Mouse (Mus musculus) myocyte (in vitro differentiated cells): ENCODE data around the gene Serpinb9b.

Experiments
- CEBPB ChIP-seq: IDR thresholded peaks from 2 replicates; pipeline ENCODE4 v1.6.1; 2011; ENCODE audit warnings: mild to moderate bottlenecking, moderate library complexity; ENCODE audit not compliant: poor library complexity, insufficient read depth, severe bottlenecking
- E2F4 ChIP-seq: IDR thresholded peaks from one replicate; pipeline ENCODE4 v1.6.1; 2011; ENCODE audit warnings: mild to moderate bottlenecking, control low read depth, moderate library complexity; ENCODE audit not compliant: insufficient read depth
- MAX ChIP-seq: IDR thresholded peaks from one replicate; pipeline ENCODE4 v1.6.1; 2011; ENCODE audit warnings: low read depth, mild to moderate bottlenecking, control low read depth
- MYOD1 ChIP-seq, 3 experiments: IDR thresholded peaks; one replicate each; pipeline ENCODE4 v1.6.1; 2011; ENCODE audit warnings: control low read depth in 2 of 3, low read depth in 2 of 3, mild to moderate bottlenecking in 2 of 3, moderate library complexity in 1 of 3; ENCODE audit not compliant: insufficient read length in 2 of 3, control insufficient read depth in 1 of 3
- MYOG ChIP-seq, 3 experiments: IDR thresholded peaks; one replicate each; pipeline ENCODE4 v1.6.1; 2011; ENCODE audit warnings: control low read depth in 2 of 3, low read depth in 2 of 3, mild to moderate bottlenecking in 2 of 3; ENCODE audit not compliant: insufficient read length in 2 of 3, control insufficient read depth in 1 of 3, insufficient read depth in 1 of 3
- POLR2A ChIP-seq: IDR thresholded peaks from one replicate; pipeline ENCODE4 v1.6.1; 2011; ENCODE audit warnings: low read depth, mild to moderate bottlenecking, control low read depth, moderate library complexity; ENCODE audit not compliant: insufficient read length
- POLR2AphosphoS2 ChIP-seq: IDR thresholded peaks from one replicate; pipeline ENCODE4 v1.6.1; 2011; ENCODE audit warnings: low read depth, control low read depth; ENCODE audit not compliant: insufficient read length
- REST ChIP-seq: IDR thresholded peaks from one replicate; pipeline ENCODE4 v1.6.1; 2011; ENCODE audit warnings: mild to moderate bottlenecking, control low read depth, moderate library complexity; ENCODE audit not compliant: insufficient read depth, insufficient read length
- SRF ChIP-seq: IDR thresholded peaks from one replicate; pipeline ENCODE4 v1.6.1; 2011; ENCODE audit warnings: low read depth; ENCODE audit not compliant: control insufficient read depth, insufficient read length
- TCF12 ChIP-seq: IDR thresholded peaks from one replicate; pipeline ENCODE4 v1.6.1; 2011; ENCODE audit warnings: mild to moderate bottlenecking, control low read depth; ENCODE audit not compliant: poor library complexity, insufficient read depth, severe bottlenecking
- TCF3 ChIP-seq: IDR thresholded peaks from one replicate; pipeline ENCODE4 v1.6.1; 2011; ENCODE audit warnings: low read depth, control low read depth; ENCODE audit not compliant: insufficient read length
- USF1 ChIP-seq: IDR thresholded peaks from one replicate; pipeline ENCODE4 v1.6.1; 2011; ENCODE audit warnings: low read depth, mild to moderate bottlenecking, control low read depth, moderate library complexity

- TF ChIP-seq POLR2A (no peak), E2F4 (no peak), MAX (no peak), CEBPB (no peak), USF1 (no peak), TCF3 (no peak), MYOG (IDR thresholded peaks at IDR 0.05; ENCODE audit: control insufficient read depth in 1 of 3, insufficient read depth in 1 of 3, insufficient read length in 2 of 3, low read depth in 2 of 3) (no peak), MYOD1 (IDR thresholded peaks at IDR 0.05; ENCODE audit: control insufficient read depth in 1 of 3, insufficient read length in 2 of 3, low read depth in 2 of 3) (no peak), TCF12 (no peak), SRF (no peak), POLR2AphosphoS2 (no peak), REST (no peak)
These were observed 40.3 kb downstream of the Serpinb9b start for GRCm38 (mm10) chr13:33067387-33067977.
